ENCODE assay signal across 8 mouse cellular contexts in genomic region chr9:80942991-80943390, GRCm38 (mm10).
A peak's percentile ranks its signal among the peaks of the same experiment; 100 is the strongest.
DNase-seq lines count a peak whose midpoint lies in the region; TF ChIP-seq lines count a peak whose summit lies in the region.
"Had no signal": no experiment of that assay in that cellular context is flagged by ENCODE, and none has a peak within 500 bp of the region (broad histone marks: within the 10 kb centered on the region; RNA-seq: fewer than 3 reads in every experiment).

No protein-coding gene starts in this region.

- dilution Hi-C loops in CH12.LX (cut with MboI; ENCODE audit: extremely low pct_ligation_motif_present, extremely low pct_unique_long_range_greater_than_20kb, low sequenced_read_pairs) = no loop called here

- no peak overlapping the region for H3K27ac ChIP-seq in kidney, adult 2 months (ENCODE audit: insufficient read depth, low read depth, low read length)
- H3K27ac ChIP-seq in CH12.LX (ENCODE audit: insufficient read depth, low read depth) = no peak overlapping the region

- WGBS in kidney, adult 2 months = 66% methylated on average over 2 of the region's 2 CpGs

- no peaks in the 10 kb centered on the region for H3K9me3 ChIP-seq in CH12.LX (replicated peaks; ENCODE audit: low read length)

- no peak overlapping the region for H3K4me2 ChIP-seq in CH12.LX (ENCODE audit: insufficient read depth, low read depth, poor library complexity, severe bottlenecking)

- TF ChIP-seq POLR2A in kidney, adult 2 months (IDR thresholded peaks at IDR 0.05; ENCODE audit: low read depth, low read length) = no peak
- TF ChIP-seq POLR2A in CH12.LX (IDR thresholded peaks at IDR 0.05; ENCODE audit: low read depth, low read length) = no peak

- H3K4me3 ChIP-seq in kidney, adult 2 months (ENCODE audit: insufficient read depth, low read depth, low read length) = no peak overlapping the region
- H3K4me3 ChIP-seq in CH12.LX (replicated peaks in 1 of 3; ENCODE audit: low read depth in 2 of 3, low read length in 2 of 3, poor library complexity in 1 of 3) = no peak overlapping the region

- in situ Hi-C loops in CH12.LX (cut with MboI; ENCODE audit: low pct_ligation_motif_present, low pct_unique_long_range_greater_than_20kb, low sequenced_read_pairs) = no loop called here

- no peaks in the 10 kb centered on the region for H3K27me3 ChIP-seq in kidney, adult 2 months (replicated peaks; ENCODE audit: control insufficient read depth, insufficient read depth, low read length)
- H3K27me3 ChIP-seq in CH12.LX (replicated peaks) = no peaks in the 10 kb centered on the region

- H3K79me2 ChIP-seq in CH12.LX (replicated peaks; ENCODE audit: control insufficient read depth, extremely low read depth, insufficient read depth, poor library complexity, severe bottlenecking) = no peaks in the 10 kb centered on the region

- H3K36me3 ChIP-seq in kidney, adult 2 months (ENCODE audit: control insufficient read depth, insufficient read depth, low read length) = no peaks in the 10 kb centered on the region
- no peaks in the 10 kb centered on the region for H3K36me3 ChIP-seq in CH12.LX (replicated peaks in 1 of 2; ENCODE audit: control insufficient read depth in 1 of 2, insufficient read depth in 1 of 2, low read length in 1 of 2)

- TF ChIP-seq RAD21 in CH12.LX (IDR thresholded peaks at IDR 0.05; ENCODE audit: low read depth, low read length) = peak; percentile 42

- no peak for TF ChIP-seq EP300 in CH12.LX (IDR thresholded peaks at IDR 0.05; ENCODE audit: low read length)

- H3K4me1 ChIP-seq in kidney, adult 2 months (ENCODE audit: control insufficient read depth, insufficient read depth, low read length) = no peaks in the 10 kb centered on the region
- H3K4me1 ChIP-seq in CH12.LX (ENCODE audit: control insufficient read depth in 1 of 2, insufficient read depth in 2 of 2) = peaks cover 0 to 27% of the 10 kb centered on the region in 2 experiments; a peak in 2 of 4 replicates

- H3K9ac ChIP-seq in CH12.LX (ENCODE audit: insufficient read depth, low read depth) = no peak overlapping the region

- TF ChIP-seq CTCF in kidney, adult 2 months (conservative IDR thresholded peaks at IDR 0.05; ENCODE audit: insufficient read depth, insufficient read length, low read depth, low read length) = no peak
- peak in 1 of 2 experiments; percentile 51; a peak in 2 of 4 replicates for TF ChIP-seq CTCF in CH12.LX (conservative IDR thresholded peaks at IDR 0.05 in 1 of 2, IDR thresholded peaks at IDR 0.05 in 1 of 2; ENCODE audit: low read depth in 2 of 2, low read length in 2 of 2)

- peak; percentile 8 for DNase-seq in kidney, adult 2 months
- no peak for DNase-seq in kidney, adult 11 months
- DNase-seq in 416B (ENCODE audit: low read depth) (peak; percentile 48), CH12.LX (ENCODE audit: extremely low read depth) (peak; percentile 48)
- peak; percentile 9 for DNase-seq in layer of hippocampus, adult 9-10 months (ENCODE audit: low spot score)
- DNase-seq in cerebellum, adult 8-10 months = no peak
- no peak for DNase-seq in gastrocnemius, postnatal 4 days (ENCODE audit: low spot score in 2 of 2)
- DNase-seq: thymus, adult 18-20 months had no signal

TF ChIP-seq in CH12.LX, 34 proteins besides CTCF, POLR2A, EP300 and RAD21:
- TF ChIP-seq ZNF384 (IDR thresholded peaks at IDR 0.05; ENCODE audit: low read depth, low read length) (peak; percentile 77), SMC3 (IDR thresholded peaks at IDR 0.05; ENCODE audit: low read depth, low read length) (peak; percentile 55), NRF1 (IDR thresholded peaks at IDR 0.05; ENCODE audit: low read depth, low read length) (no peak)

Comparison
In these comparisons a context has a peak if more than half of its experiments do, and no peak if none do; other contexts are left out.
1. DNase-seq: peak in kidney, adult 2 months (single experiment), 416B (single experiment), CH12.LX (single experiment) and layer of hippocampus, adult 9-10 months (single experiment); none in kidney, adult 11 months (single experiment), cerebellum, adult 8-10 months (single experiment) and gastrocnemius, postnatal 4 days (0 of 2).